ENCODE assay signal across 19 mouse cellular contexts in the genomic region with DNA sequence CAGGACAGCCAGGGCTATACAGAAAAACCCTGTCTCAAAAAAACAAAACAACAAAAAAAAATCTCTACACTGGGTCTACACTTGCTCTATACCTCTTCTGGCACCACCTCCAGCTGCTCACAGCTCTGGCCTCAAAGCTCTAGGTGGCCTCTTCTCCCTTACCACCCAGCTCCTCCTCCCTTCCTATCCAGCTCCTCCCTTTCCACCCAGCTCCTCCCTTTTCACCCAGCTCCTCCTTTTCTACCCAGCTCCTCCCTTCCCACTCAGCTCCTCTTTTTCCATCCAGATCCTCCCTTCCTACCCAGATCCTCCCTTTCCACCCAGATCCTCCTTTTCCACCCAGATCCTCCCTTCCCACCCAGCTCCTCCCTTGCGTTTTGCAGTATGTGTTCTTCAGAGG. TPM values are rescaled to one million over a fixed set of nuclear protein-coding genes. Genes with fewer than 3 reads are reported as not detected.
DNase-seq lines count a peak whose midpoint lies in the region; TF ChIP-seq lines count a peak whose summit lies in the region.
"Had no signal": no experiment of that assay in that cellular context is flagged by ENCODE, and none has a peak within 500 bp of the region (broad histone marks: within the 10 kb centered on the region; RNA-seq: fewer than 3 reads in every experiment).

No protein-coding gene starts in this region.

- in situ Hi-C loops in ES-E14 (cut with MboI; ENCODE audit: low sequenced_read_pairs in 2 of 2, unreplicated experiment in 2 of 2) = no loop called here

- DNase-seq in ES-CJ7 (ENCODE audit: low read depth, low spot score) (peak; percentile 31), ES-E14 (ENCODE audit: low read depth, low spot score) (peak; percentile 22), ZHBTc4 (ENCODE audit: low read depth, low spot score) (peak; percentile 68)
- no peak for DNase-seq in cerebellum, adult 8-10 months
- no peak for DNase-seq in cerebellum, adult 11 months
- DNase-seq: adrenal gland, adult 2 months; adrenal gland, postnatal 10 days; adrenal gland, postnatal 25 days; cerebellum, adult 11-12 months; cerebellum, adult 2 months; cerebellum, adult 9-11 months; cerebellum, postnatal 14 days; cerebellum, postnatal 36 days; embryo, embryonic 11 days had no signal

- no peak overlapping the region for H3K9ac ChIP-seq in ES-E14 (ENCODE audit: insufficient read depth, low read depth, low read length, poor library complexity, severe bottlenecking)
- H3K9ac ChIP-seq: embryonic facial prominence, embryonic 13.5 days; embryonic facial prominence, embryonic 15.5 days; forebrain, embryonic 12.5 days had no signal

- H3K27ac ChIP-seq in ES-E14 (ENCODE audit: insufficient read depth, low read depth, low read length, poor library complexity, severe bottlenecking) = no peak overlapping the region
- H3K27ac ChIP-seq: embryonic facial prominence, embryonic 13.5 days; embryonic facial prominence, embryonic 15.5 days; forebrain, embryonic 10.5 days; forebrain, embryonic 12.5 days had no signal

- no peaks in the 10 kb centered on the region for H3K36me3 ChIP-seq in ES-E14 (ENCODE audit: control insufficient read depth, insufficient read depth, low read length, poor library complexity, severe bottlenecking)
- H3K36me3 ChIP-seq: embryonic facial prominence, embryonic 13.5 days; embryonic facial prominence, embryonic 15.5 days; forebrain, embryonic 10.5 days; forebrain, embryonic 12.5 days had no signal

- no peak overlapping the region for H3K4me3 ChIP-seq in ES-E14 (ENCODE audit: insufficient read depth in 1 of 2, low read depth in 1 of 2, low read length in 2 of 2, poor library complexity in 1 of 2, severe bottlenecking in 1 of 2)
- H3K4me3 ChIP-seq: embryonic facial prominence, embryonic 13.5 days; embryonic facial prominence, embryonic 15.5 days; erythroblast, embryonic 14.5 days; forebrain, embryonic 10.5 days; forebrain, embryonic 12.5 days had no signal

- no peaks in the 10 kb centered on the region for H3K9me3 ChIP-seq in ES-E14 (ENCODE audit: control insufficient read depth, insufficient read depth, low read depth, low read length)
- H3K9me3 ChIP-seq: embryonic facial prominence, embryonic 13.5 days; embryonic facial prominence, embryonic 15.5 days; forebrain, embryonic 10.5 days; forebrain, embryonic 12.5 days had no signal

- peaks cover 17 to 31% of the 10 kb centered on the region in 2 experiments for H3K4me1 ChIP-seq in ES-E14 (ENCODE audit: control insufficient read depth in 2 of 2, insufficient read depth in 2 of 2, low read length in 2 of 2, poor library complexity in 1 of 2)
- H3K4me1 ChIP-seq: embryonic facial prominence, embryonic 15.5 days had no signal

TF ChIP-seq in ES-E14, 5 proteins besides CTCF, POLR2A, EP300 and RAD21:
- TF ChIP-seq CHD2 (IDR thresholded peaks at IDR 0.05; ENCODE audit: low read depth, low read length) (no peak), HCFC1 (IDR thresholded peaks at IDR 0.05; ENCODE audit: borderline replicate concordance, insufficient read depth, low read length) (no peak), ZNF384 (IDR thresholded peaks at IDR 0.05; ENCODE audit: low read depth, low read length) (no peak)
TF ChIP-seq in ES-E14: peak in this region for 0.

RNA-seq across cellular contexts. Expression of a gene that starts 26.5 kb away (rescaled TPM):
- total RNA-seq in ES-E14 (2012; rRNA removed) = 11.6 and 12.3 TPM in 2 replicates

Comparison
In these comparisons a context has a peak if more than half of its experiments do, and no peak if none do; other contexts are left out.
1. DNase-seq: peak in ES-CJ7 (single experiment), ES-E14 (single experiment) and ZHBTc4 (single experiment); none in cerebellum, adult 8-10 months (single experiment) and cerebellum, adult 11 months (single experiment).